Mouse (Mus musculus) heart, embryonic 14.5 days (tissue): Measurements from ENCODE around the gene Nwd2. TPM values are rescaled to one million over a fixed set of nuclear protein-coding genes. Genes with fewer than 3 reads are reported as not detected.

Source experiments
- ATAC-seq: fragments of 200-750 bp; cut with Nextera tagmentation; 2 replicates; pipeline ENCODE4 v1.8.0; 2017; ENCODE audit warnings: low read depth, moderate TSS enrichment; ENCODE audit not compliant: insufficient number of reproducible peaks, insufficient read depth, low FRiP score
- H3K27ac ChIP-seq, 2 experiments: fragments of 200-500 bp in 1 of 2; fragments of 300-500 bp in 1 of 2; sonication (generic) in 1 of 2; replicated peaks in 1 of 2; 2 replicates each; pipeline ENCODE4 v1.5.1; 2012 to 2014; ENCODE audit warnings: low read depth in 2 of 2, low read length in 2 of 2, control low read depth in 1 of 2, mild to moderate bottlenecking in 1 of 2, mixed read lengths in 1 of 2; ENCODE audit not compliant: control insufficient read depth in 1 of 2, insufficient read depth in 1 of 2
- H3K27me3 ChIP-seq: fragments of 300-500 bp; sonication (generic); 2 replicates; pipeline ENCODE4 v1.6.1; 2014; ENCODE audit warnings: mild to moderate bottlenecking, low read length, control low read depth; ENCODE audit not compliant: control insufficient read depth, insufficient read depth
- H3K36me3 ChIP-seq: fragments of 300-500 bp; sonication (generic); 2 replicates; pipeline ENCODE4 v1.6.1; 2014; ENCODE audit warnings: mild to moderate bottlenecking, control low read depth, low read length, mixed read lengths; ENCODE audit not compliant: control insufficient read depth, insufficient read depth
- H3K4me1 ChIP-seq, 2 experiments: fragments of 200-500 bp in 1 of 2; fragments of 300-500 bp in 1 of 2; sonication (generic) in 1 of 2; 2 replicates each; pipeline ENCODE4 v1.6.1; 2012 to 2014; ENCODE audit warnings: low read length in 2 of 2, control low read depth in 1 of 2, mixed read lengths in 1 of 2; ENCODE audit not compliant: control insufficient read depth in 2 of 2, insufficient read depth in 2 of 2
- H3K4me2 ChIP-seq: fragments of 300-500 bp; sonication (generic); 2 replicates; pipeline ENCODE4 v1.6.1; 2014; ENCODE audit warnings: mild to moderate bottlenecking, low read length
- H3K4me3 ChIP-seq, 2 experiments: fragments of 200-500 bp in 1 of 2; fragments of 300-500 bp in 1 of 2; sonication (generic) in 1 of 2; 2 replicates each; pipeline ENCODE4 v1.5.1; 2012 to 2014; ENCODE audit warnings: low read length in 2 of 2, mild to moderate bottlenecking in 2 of 2, control low read depth in 1 of 2, low read depth in 1 of 2, moderate library complexity in 1 of 2; ENCODE audit not compliant: control insufficient read depth in 1 of 2, insufficient read depth in 1 of 2
- H3K9ac ChIP-seq: fragments of 300-500 bp; sonication (generic); 2 replicates; pipeline ENCODE4 v1.6.1; 2014; ENCODE audit warnings: mild to moderate bottlenecking, low read length
- H3K9me3 ChIP-seq: fragments of 300-500 bp; sonication (generic); 2 replicates; pipeline ENCODE4 v1.6.1; 2016; ENCODE audit warnings: low read length, control low read depth; ENCODE audit not compliant: control insufficient read depth
- WGBS: fragments of 180-500 bp; shearing (Covaris S2); extraction: QIAGEN DNeasy Blood & Tissue Kit; methylation state at CpG from one replicate; pipeline ENCODE4 v1.1.7; 2014; 5-methylcytosine and 5-hydroxymethylcytosine counted together
- polyA plus RNA-seq: library from polyadenylated mRNA; unstranded; fragments of >200 nt; fragmentation: Nextera tagmentation; extraction: Ambion mirVana; gene quantifications from 2 replicates; pipeline ENCODE4 v1.2.1, GENCODE M21; 2014

Nwd2 gene
- polyA plus RNA-seq, 1 experiment from 2014 or later, result 0.20 TPM

GRCm38 (mm10) chr5:63696784-63697183 lies 47.9 kb downstream of the Nwd2 start:
- no peak overlapping the region for H3K9ac ChIP-seq
- 75% methylated on average over 2 of the region's 2 CpGs for WGBS
- no peaks in the 10 kb centered on the region for H3K36me3 ChIP-seq
- no peaks in the 10 kb centered on the region for H3K27me3 ChIP-seq
- H3K27ac ChIP-seq, result no peak overlapping the region
- H3K9me3 ChIP-seq, result no peaks in the 10 kb centered on the region
- H3K4me1 ChIP-seq, result no peaks in the 10 kb centered on the region
- H3K4me3 ChIP-seq, result no peak overlapping the region
- ATAC-seq, result no peak
- H3K4me2 ChIP-seq, result no peak overlapping the region

DNA sequence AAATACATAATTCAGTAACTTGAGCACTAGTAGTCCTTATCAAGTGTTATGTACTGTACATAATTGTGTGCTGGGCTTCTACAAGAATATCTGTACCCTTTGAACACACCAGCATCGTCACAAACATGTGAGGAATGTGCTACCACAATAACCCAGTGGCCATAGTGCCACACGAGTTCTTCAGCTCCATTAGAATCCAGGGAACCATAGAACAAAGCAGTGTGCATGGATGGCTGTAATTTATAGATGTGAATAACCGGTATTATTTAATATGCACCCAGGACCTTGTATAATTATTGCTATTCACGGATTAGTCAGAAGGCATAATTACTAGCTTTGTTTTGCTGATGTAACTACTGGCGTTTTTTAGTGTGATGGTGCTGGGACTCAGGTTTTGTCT lies 48.3 kb downstream of the Nwd2 start:
- no peak overlapping the region for H3K4me2 ChIP-seq
- no peak for ATAC-seq
- 56% methylated on average over 5 of the region's 5 CpGs for WGBS
- no peaks in the 10 kb centered on the region for H3K4me1 ChIP-seq
- H3K4me3 ChIP-seq, result no peak overlapping the region
- no peak overlapping the region for H3K27ac ChIP-seq
- H3K27me3 ChIP-seq, result no peaks in the 10 kb centered on the region
- H3K9ac ChIP-seq, result no peak overlapping the region
- H3K36me3 ChIP-seq, result no peaks in the 10 kb centered on the region
- H3K9me3 ChIP-seq, result no peaks in the 10 kb centered on the region

GRCm38 (mm10) chr5:63728955-63729354 lies 80.1 kb downstream of the Nwd2 start:
- no peak overlapping the region for H3K27ac ChIP-seq
- no peak overlapping the region for H3K4me2 ChIP-seq
- no peaks in the 10 kb centered on the region for H3K27me3 ChIP-seq
- 77% methylated on average over 3 of the region's 3 CpGs for WGBS
- no peak overlapping the region for H3K4me3 ChIP-seq
- H3K9me3 ChIP-seq, result no peaks in the 10 kb centered on the region
- no peaks in the 10 kb centered on the region for H3K36me3 ChIP-seq
- H3K4me1 ChIP-seq, result no peaks in the 10 kb centered on the region
- no peak overlapping the region for H3K9ac ChIP-seq
- ATAC-seq, result no peak

DNA sequence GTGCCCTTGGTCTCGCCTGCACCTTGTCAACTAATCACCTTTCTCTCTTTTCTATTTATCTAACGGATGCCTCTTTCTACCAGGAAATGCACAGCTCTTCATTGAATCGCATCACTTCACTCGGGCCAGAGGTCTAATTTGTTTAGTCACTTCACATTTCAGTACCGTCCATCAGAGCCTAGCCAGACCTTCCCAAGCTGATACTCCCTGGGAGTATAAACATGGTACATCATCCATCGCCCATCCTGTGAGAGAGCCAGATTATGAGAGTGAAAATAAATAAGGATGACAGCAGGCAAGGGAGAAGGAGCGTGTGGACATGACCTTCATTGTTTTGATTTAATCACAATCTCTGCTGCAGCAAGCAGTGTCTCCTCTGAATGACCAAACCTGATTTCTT lies 86.6 kb downstream of the Nwd2 start:
- WGBS, result 63% methylated on average over 7 of the region's 7 CpGs
- H3K36me3 ChIP-seq, result no peaks in the 10 kb centered on the region
- no peak for ATAC-seq

DNA sequence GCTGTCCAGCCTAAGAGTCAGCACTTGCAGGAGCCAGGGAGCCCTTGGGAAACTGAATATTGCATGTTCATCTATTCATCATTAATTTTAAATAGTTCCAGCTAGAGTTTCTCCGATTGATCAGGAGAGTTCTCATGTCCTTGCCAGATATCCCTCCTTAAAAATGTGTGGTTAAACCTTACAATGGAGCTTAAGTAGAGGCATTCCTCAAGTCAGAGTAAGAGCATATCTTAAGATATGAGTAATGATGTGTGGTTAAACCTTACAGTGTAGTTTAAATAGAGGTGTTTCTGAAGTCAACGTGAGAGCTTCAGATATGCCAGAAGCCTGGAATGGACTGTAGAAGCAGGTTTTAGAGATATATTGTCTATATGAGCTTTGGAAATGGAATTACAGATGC lies 94.5 kb downstream of the Nwd2 start:
- Histone ChIP-seq H3K9ac (no peak overlapping the region), H3K4me3 (no peak overlapping the region), H3K36me3 (no peaks in the 10 kb centered on the region), H3K4me2 (no peak overlapping the region), H3K27me3 (no peaks in the 10 kb centered on the region), H3K27ac (no peak overlapping the region), H3K4me1 (no peaks in the 10 kb centered on the region), H3K9me3 (no peaks in the 10 kb centered on the region)
- 71% methylated on average over 2 of the region's 2 CpGs for whole genome bisulfite sequencing
- no peak for ATAC-seq

More for the DNA sequence above, 86.6 kb downstream of the Nwd2 start:
- Histone ChIP-seq H3K4me1 (no peaks in the 10 kb centered on the region), H3K27me3 (no peaks in the 10 kb centered on the region), H3K9me3 (no peaks in the 10 kb centered on the region), H3K9ac (no peak overlapping the region), H3K4me2 (no peak overlapping the region), H3K27ac (no peak overlapping the region), H3K4me3 (no peak overlapping the region)

GRCm38 (mm10) chr5:63748299-63748698 lies 99.4 kb downstream of the Nwd2 start:
- ATAC-seq, result no peak
- no peaks in the 10 kb centered on the region for H3K9me3 ChIP-seq
- no peak overlapping the region for H3K4me3 ChIP-seq
- H3K36me3 ChIP-seq, result no peaks in the 10 kb centered on the region
- H3K4me1 ChIP-seq, result no peaks in the 10 kb centered on the region
- no peak overlapping the region for H3K9ac ChIP-seq
- 70% methylated on average over 2 of the region's 2 CpGs for WGBS
- H3K27me3 ChIP-seq, result no peaks in the 10 kb centered on the region
- no peak overlapping the region for H3K27ac ChIP-seq
- no peak overlapping the region for H3K4me2 ChIP-seq

- H3K4me2 ChIP-seq, result no peak overlapping the region
Measured at GRCm38 (mm10) chr5:63748759-63749158, 99.9 kb downstream of the Nwd2 start.

DNA sequence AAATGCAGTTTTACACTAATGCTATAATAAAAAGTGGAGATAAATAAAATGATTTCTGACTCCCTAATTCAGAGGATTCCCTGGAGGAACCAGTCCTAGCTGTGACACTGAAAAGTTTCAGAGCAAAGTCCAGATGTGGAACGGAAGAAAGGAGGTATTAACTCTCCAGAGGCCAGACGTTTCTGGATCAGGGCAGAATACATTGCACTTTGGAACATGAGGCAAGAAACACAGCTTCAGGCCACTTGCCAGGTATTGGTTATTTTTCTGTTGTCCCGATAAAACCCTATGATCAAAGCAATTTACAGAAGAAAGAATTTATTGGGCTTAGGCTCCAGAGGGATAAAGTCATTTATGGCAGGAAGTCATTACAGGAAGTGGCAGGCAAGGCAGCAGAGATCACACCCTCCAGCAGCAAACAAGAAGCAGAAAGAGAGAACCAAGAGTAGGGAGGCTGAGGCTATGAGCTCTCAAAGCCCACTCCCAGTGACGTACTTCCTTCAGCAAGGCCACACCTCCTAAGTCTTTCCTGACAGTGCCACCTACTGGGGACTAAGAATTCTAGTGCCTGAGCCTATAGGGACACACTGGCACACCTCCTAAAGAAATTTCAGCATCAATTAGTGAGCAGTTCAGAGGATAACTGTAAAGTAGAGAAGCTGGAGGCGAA lies 106.3 kb downstream of the Nwd2 start:
- no peaks in the 10 kb centered on the region for H3K9me3 ChIP-seq
- H3K36me3 ChIP-seq, result no peaks in the 10 kb centered on the region
- ATAC-seq, result no peak
- H3K27ac ChIP-seq, result no peak overlapping the region
- no peak overlapping the region for H3K9ac ChIP-seq
- no peak overlapping the region for H3K4me2 ChIP-seq
- H3K4me1 ChIP-seq, result no peaks in the 10 kb centered on the region
- WGBS, result 66% methylated on average over 5 of the region's 5 CpGs
- no peaks in the 10 kb centered on the region for H3K27me3 ChIP-seq
- H3K4me3 ChIP-seq, result no peak overlapping the region

More at GRCm38 (mm10) chr5:63748759-63749158, 99.9 kb downstream of the Nwd2 start:
- Histone ChIP-seq H3K4me1 (no peaks in the 10 kb centered on the region), H3K36me3 (no peaks in the 10 kb centered on the region), H3K27ac (no peak overlapping the region), H3K9me3 (no peaks in the 10 kb centered on the region), H3K27me3 (no peaks in the 10 kb centered on the region), H3K9ac (no peak overlapping the region), H3K4me3 (no peak overlapping the region)
- 69% methylated on average over 1 of the region's 1 CpGs for WGBS
- no peak for ATAC-seq
